Mouse (Mus musculus) limb, embryonic 14.5 days (tissue): ENCODE results near the gene Dbil5. TPM values are rescaled to one million over a fixed set of nuclear protein-coding genes. Genes with fewer than 3 reads are reported as not detected.
A peak's percentile ranks its signal among the peaks of the same experiment; 100 is the strongest.

Experiments used
- ATAC-seq: fragments of 200-750 bp; cut with Nextera tagmentation; 2 replicates; pipeline ENCODE4 v1.8.0; 2017; ENCODE audit warnings: low read depth, moderate number of reproducible peaks, moderate TSS enrichment; ENCODE audit not compliant: low FRiP score
- DNase-seq: peaks from one replicate; pipeline ENCODE4 v3.0.0-alpha.2; 2015; ENCODE audit warnings: low spot score
- H3K27ac ChIP-seq: fragments of 300-500 bp; sonication (generic); replicated peaks from 2 replicates; pipeline ENCODE4 v1.5.1; 2014; ENCODE audit warnings: low read depth, mild to moderate bottlenecking, low read length, moderate library complexity, mixed read lengths
- H3K27me3 ChIP-seq: fragments of 300-500 bp; sonication (generic); 2 replicates; pipeline ENCODE4 v1.6.1; 2014; ENCODE audit warnings: low read length, mixed read lengths; ENCODE audit not compliant: control insufficient read depth, insufficient read depth
- H3K36me3 ChIP-seq: fragments of 300-500 bp; sonication (generic); 2 replicates; pipeline ENCODE4 v1.6.1; 2014; ENCODE audit warnings: mild to moderate bottlenecking, low read length, moderate library complexity, mixed read lengths; ENCODE audit not compliant: control insufficient read depth, insufficient read depth
- H3K4me1 ChIP-seq: fragments of 300-500 bp; sonication (generic); 2 replicates; pipeline ENCODE4 v1.6.1; 2014; ENCODE audit warnings: antibody characterized with exemption, low read length, mixed read lengths; ENCODE audit not compliant: control insufficient read depth, insufficient read depth
- H3K4me2 ChIP-seq: fragments of 300-500 bp; sonication (generic); replicated peaks from 2 replicates; pipeline ENCODE4 v1.6.1; 2014; ENCODE audit warnings: low read depth, mild to moderate bottlenecking, low read length, moderate library complexity; ENCODE audit not compliant: severe bottlenecking
- H3K4me3 ChIP-seq: fragments of 300-500 bp; sonication (generic); replicated peaks from 2 replicates; pipeline ENCODE4 v1.5.1; 2014; ENCODE audit warnings: low read length
- H3K9ac ChIP-seq: fragments of 300-500 bp; sonication (generic); 2 replicates; pipeline ENCODE4 v1.6.1; 2014; ENCODE audit warnings: mild to moderate bottlenecking, low read depth, low read length, moderate library complexity; ENCODE audit not compliant: severe bottlenecking
- H3K9me3 ChIP-seq: fragments of 300-500 bp; sonication (generic); 2 replicates; pipeline ENCODE4 v1.6.1; 2016; ENCODE audit warnings: low read length; ENCODE audit not compliant: control insufficient read depth
- POLR2A ChIP-seq: fragments of 200-500 bp; IDR thresholded peaks from 2 replicates; pipeline ENCODE4 v1.8.0; 2012; ENCODE audit warnings: inconsistent platforms, mild to moderate bottlenecking, moderate library complexity, borderline replicate concordance; ENCODE audit not compliant: insufficient read depth, insufficient read length; ENCODE audit errors: extremely low read depth
- WGBS: fragments of 180-500 bp; shearing (Covaris S2); extraction: QIAGEN DNeasy Blood & Tissue Kit; methylation state at CpG from one replicate; pipeline ENCODE4 v1.1.7; 2014; 5-methylcytosine and 5-hydroxymethylcytosine counted together
- polyA plus RNA-seq, 2 experiments: library from polyadenylated mRNA; depleted of rRNA in 1 of 2; stranded (reverse) in 1 of 2; unstranded in 1 of 2; fragments of >200 nt; fragmentation: Nextera tagmentation in 1 of 2; extraction: Ambion mirVana in 1 of 2; gene quantifications; 2 replicates each; pipeline versions ENCODE4 v1.2.1 to v1.2.3; 2012 to 2014

Gene Dbil5
- polyA plus RNA-seq (2012; rRNA removed), result 0.41 and 0.93 TPM in 2 replicates
- 0.64 and 1.4 TPM in 2 replicates for polyA plus RNA-seq (2014; fragmentation: Nextera tagmentation; extraction: Ambion mirVana)

DNA sequence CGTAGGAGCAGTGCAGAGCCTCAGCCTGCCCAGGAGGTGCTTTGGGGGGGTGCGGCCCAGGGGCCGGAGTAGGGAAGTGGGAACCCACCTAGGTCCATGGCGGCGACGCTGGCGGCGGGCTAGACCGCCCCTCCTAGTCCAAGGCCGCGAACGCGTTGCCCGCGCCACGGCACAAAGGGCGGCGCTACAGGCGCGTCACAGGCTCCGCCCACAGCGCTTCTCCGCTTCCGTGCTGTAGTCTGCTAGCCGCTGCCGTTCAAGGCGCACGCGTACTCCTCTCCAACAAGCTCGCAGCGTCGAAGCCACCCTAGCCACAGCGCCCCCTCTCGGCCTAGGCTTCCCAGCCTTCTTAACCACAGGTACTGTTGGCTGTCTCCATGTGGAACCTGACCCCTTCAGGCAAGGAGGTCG is at the start of gene Dbil5, which contains the start of gene Gemin4:
Gene Dbil5, plus strand, starts transcription at position 219 of the 411 bp plus-strand sequence.
Gene Gemin4, minus strand, starts transcription at position 275 of the 411 bp plus-strand sequence.
- Histone ChIP-seq H3K9me3 (no peaks in the 10 kb centered on the region), H3K36me3 (peaks cover 49% of the 10 kb centered on the region), H3K4me3 (peak within 1 kb of the TSS; percentile 80), H3K27me3 (no peaks in the 10 kb centered on the region), H3K27ac (peak within 1 kb of the TSS; percentile 97), H3K4me1 (no peaks in the 10 kb centered on the region), H3K4me2 (peak within 1 kb of the TSS; percentile 62), H3K9ac (peak within 1 kb of the TSS; percentile 90)
- ATAC-seq, result peak; percentile 97
- peak; percentile 98 for DNase-seq
- TF ChIP-seq POLR2A, result peak; percentile 90
- under 1% methylated on average over 23 of the region's 35 CpGs for WGBS

DNA sequence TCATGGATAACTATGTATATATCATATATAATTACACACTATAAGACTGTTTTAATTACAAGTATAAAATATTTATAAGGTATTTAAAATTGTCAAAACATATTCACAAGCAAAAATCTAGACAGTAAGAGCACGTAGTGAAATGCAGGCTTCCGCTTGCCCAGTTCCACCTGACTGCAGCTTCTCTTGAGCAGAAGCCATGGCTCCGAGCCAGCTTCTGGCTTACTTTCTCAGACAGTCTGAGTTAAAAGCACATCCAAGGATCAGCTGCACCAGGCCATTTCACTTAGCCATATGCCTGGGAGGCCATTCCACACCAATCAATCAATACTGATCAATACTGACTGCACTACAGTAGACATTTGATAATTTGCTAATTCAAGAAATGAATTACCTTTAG is 48.4 kb upstream of the Dbil5 start:
- DNase-seq, result peak; percentile 28
- Histone ChIP-seq H3K4me1 (no peaks in the 10 kb centered on the region), H3K27me3 (no peaks in the 10 kb centered on the region), H3K4me3 (no peak overlapping the region), H3K9ac (no peak overlapping the region), H3K27ac (no peak overlapping the region), H3K4me2 (no peak overlapping the region), H3K36me3 (peaks cover 29% of the 10 kb centered on the region), H3K9me3 (no peaks in the 10 kb centered on the region)
- ATAC-seq, result no peak
- TF ChIP-seq POLR2A, result no peak
- WGBS, result 71% methylated on average over 3 of the region's 3 CpGs

DNA sequence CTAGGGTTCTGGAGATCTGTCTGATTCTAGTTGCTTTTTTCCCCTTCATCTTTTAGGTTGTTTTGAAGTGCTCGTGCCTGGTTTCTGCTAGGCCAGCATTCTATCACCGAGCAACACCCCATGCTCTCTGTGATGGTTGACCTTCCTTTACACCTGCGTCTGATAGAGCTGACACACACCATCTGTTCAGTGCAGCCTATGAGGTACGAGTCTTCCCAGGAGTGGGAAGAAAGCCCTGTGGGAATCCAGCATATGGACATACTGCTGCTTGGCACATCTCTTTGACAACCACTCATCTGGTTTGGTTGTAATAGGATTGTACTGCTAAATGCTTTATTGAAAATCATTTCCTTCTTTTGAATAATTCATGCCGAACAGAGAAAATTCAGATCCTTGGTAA is 47.2 kb upstream of the Dbil5 start:
- Histone ChIP-seq H3K36me3 (peaks cover 27% of the 10 kb centered on the region), H3K4me2 (no peak overlapping the region), H3K4me1 (no peaks in the 10 kb centered on the region), H3K9ac (no peak overlapping the region), H3K27me3 (no peaks in the 10 kb centered on the region), H3K9me3 (no peaks in the 10 kb centered on the region), H3K27ac (no peak overlapping the region), H3K4me3 (no peak overlapping the region)
- DNase-seq (no peak), ATAC-seq (no peak)
- WGBS, result 75% methylated on average over 5 of the region's 5 CpGs
- TF ChIP-seq POLR2A, result no peak

DNA sequence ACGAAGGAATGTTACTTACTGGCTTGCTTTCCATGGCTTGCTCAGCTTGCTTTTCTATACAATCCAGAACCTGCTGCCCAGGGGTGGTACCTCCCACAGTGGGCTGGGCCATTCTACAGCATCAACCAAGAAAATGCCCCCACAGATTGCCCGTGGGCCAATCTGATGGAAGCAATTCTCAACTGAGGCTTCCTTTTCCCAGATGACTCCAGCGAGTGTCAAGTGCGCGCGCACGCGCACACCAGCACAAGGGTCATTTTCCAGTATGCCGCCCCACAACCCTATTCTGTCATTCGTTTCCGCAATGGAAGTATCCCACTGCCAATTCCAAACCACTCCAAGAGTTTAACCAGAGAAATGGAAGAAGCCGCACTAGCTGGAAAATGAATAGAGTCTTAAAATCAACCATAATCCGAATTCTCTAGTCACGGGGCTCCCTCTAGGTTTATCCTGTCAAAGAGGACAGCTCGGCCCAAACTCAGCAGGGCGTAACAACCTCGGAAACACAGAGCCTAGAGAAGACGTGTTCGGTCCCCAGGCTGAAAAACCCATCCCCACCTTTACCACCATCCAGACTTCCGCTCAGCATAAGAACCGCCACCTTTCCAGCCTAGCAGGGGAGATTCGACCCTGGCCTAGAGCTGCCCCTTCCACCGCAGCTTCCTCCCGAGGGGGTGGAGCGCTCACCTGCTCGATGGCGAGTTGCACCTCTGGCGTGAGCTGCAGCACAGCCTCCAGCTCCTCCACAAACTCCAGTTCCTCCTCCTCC is 38.5 kb upstream of the Dbil5 start:
- 0 out of 2 replicates have a peak overlapping the region, but pooled peaks have one; percentile 38 for H3K27ac ChIP-seq
- DNase-seq (peak; percentile 11), ATAC-seq (peak; percentile 73)
- no peaks in the 10 kb centered on the region for H3K9me3 ChIP-seq
- peak overlapping the region; percentile 61 for H3K9ac ChIP-seq
- TF ChIP-seq POLR2A, result no peak
- H3K4me2 ChIP-seq, result peak overlapping the region; percentile 63
- peaks cover 9% of the 10 kb centered on the region; the same call in 1 of the 2 replicates for H3K4me1 ChIP-seq
- H3K27me3 ChIP-seq, result no peaks in the 10 kb centered on the region
- peak overlapping the region; percentile 83 for H3K4me3 ChIP-seq
- WGBS, result 1% methylated on average over 26 of the region's 28 CpGs
- peaks cover 6% of the 10 kb centered on the region for H3K36me3 ChIP-seq

DNA sequence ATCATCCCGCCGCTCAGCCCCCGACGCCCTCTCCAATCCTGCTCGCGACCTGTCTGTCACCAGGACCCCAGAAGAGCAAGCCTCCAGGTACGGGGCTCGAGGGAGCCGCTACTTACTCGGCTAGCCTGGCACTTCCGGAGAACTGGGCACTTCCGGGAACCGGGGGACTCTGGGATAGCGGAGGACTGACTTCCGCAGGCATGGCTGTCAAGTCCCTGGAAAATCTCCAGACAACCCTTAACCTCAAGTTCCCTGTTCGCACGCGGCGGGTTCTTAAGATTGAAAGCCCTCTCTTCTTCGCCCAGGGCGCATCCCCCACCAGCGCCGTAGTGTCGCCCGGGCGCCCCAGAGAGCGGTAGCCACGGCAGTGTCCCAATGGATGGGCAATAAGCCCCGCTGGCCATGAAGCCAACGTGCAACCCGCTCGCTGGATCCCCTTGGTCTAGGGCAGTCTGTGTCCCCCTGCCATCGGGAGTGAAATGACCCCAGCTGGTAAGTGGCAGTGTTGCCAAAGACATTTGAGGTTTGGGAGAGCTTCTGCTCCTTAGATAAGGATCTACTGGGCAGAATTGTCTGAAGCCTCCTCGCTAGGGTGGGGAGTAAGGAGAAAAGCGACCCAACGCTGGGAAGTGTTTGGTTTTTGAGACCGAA is 37.8 kb upstream of the Dbil5 start, which contains the start of the genes Vps53 and Fam57a:
Gene Vps53, minus strand, starts transcription at position 153 of the 651 bp plus-strand sequence.
Gene Fam57a, plus strand, starts transcription at position 177 of the 651 bp plus-strand sequence.
- Histone ChIP-seq H3K27me3 (no peaks in the 10 kb centered on the region), H3K4me3 (peak within 1 kb of the TSS; percentile 83), H3K4me2 (peak within 1 kb of the TSS; percentile 63), H3K9me3 (no peaks in the 10 kb centered on the region), H3K9ac (peak within 1 kb of the TSS; percentile 61), H3K4me1 (peaks cover 9% of the 10 kb centered on the region; the same call in 1 of the 2 replicates), H3K36me3 (peaks cover 3% of the 10 kb centered on the region; the same call in 1 of the 2 replicates), H3K27ac (0 out of 2 replicates have a peak within 1 kb of the TSS, but pooled peaks have one; percentile 38)
- WGBS, result under 1% methylated on average over 36 of the region's 37 CpGs
- TF ChIP-seq POLR2A, result no peak
- DNase-seq, result peak; percentile 76
- peak; percentile 91 for ATAC-seq
